Mouse (Mus musculus): ENCODE measurements around the gene Nbeal2.

Gene Nbeal2

GRCm38 (mm10) chr9:110582161-110582560 lies 71.8 kb downstream of the Nbeal2 start:
- DNase-seq (ENCODE audit: low spot score) = no peak
